Comparison of ENCODE assay signal across 25 mouse cellular contexts in the genomic region with DNA sequence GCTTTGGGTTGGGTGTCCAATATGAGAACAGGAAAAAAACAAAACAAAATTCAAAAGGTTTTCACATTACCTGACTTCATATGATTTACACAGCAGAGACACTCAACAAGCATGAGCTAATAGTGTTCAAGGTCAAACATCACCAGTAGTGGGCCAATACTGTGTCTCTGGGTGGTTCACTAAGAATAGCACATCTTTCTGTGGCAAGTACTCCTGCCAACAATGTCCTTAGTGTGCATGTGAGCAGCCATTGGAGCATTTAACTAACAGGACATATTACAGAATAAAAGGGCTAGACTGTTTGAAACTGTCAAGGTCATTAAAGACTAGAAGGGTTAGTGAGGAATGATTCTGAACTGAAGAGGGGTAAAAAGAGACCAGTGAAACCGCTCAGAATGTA. TPM values are rescaled to one million over a fixed set of nuclear protein-coding genes. Genes with fewer than 3 reads are reported as not detected.
DNase-seq lines count a peak whose midpoint lies in the region; ATAC-seq lines count a peak whose summit lies in the region.
"Had no signal": no experiment of that assay in that cellular context is flagged by ENCODE, and none has a peak within 500 bp of the region (broad histone marks: within the 10 kb centered on the region; RNA-seq: fewer than 3 reads in every experiment).

No protein-coding gene starts in this region.

- peak; percentile 93 for DNase-seq in heart, adult 11 months
- no peak for DNase-seq in heart, postnatal 4 days
- DNase-seq in kidney, adult 9 months: peak; percentile 55
- no peak for DNase-seq in kidney, adult 18-20 months
- DNase-seq in embryo, embryonic 10.5 days (ENCODE audit: low spot score): no peak
- DNase-seq: adrenal gland, postnatal 36 days; cerebellum, adult 11-12 months; cerebellum, postnatal 14 days; gastrocnemius, postnatal 14 days; layer of hippocampus, postnatal 36 days; retina, postnatal 1 day; right cerebral cortex, postnatal 25 days; spleen, adult 18-20 months had no signal

- H3K27me3 ChIP-seq in heart, embryonic 13.5 days (replicated peaks): no peaks in the 10 kb centered on the region
- H3K27me3 ChIP-seq: embryonic facial prominence, embryonic 13.5 days; forebrain, embryonic 13.5 days; midbrain, embryonic 15.5 days; neural tube, embryonic 13.5 days had no signal

- H3K4me3 ChIP-seq in heart, embryonic 13.5 days: no peak overlapping the region
- H3K4me3 ChIP-seq: embryonic facial prominence, embryonic 13.5 days; erythroblast, embryonic 14.5 days; forebrain, embryonic 13.5 days; hindbrain, embryonic 10.5 days; midbrain, embryonic 15.5 days; neural tube, embryonic 13.5 days had no signal

- no peaks in the 10 kb centered on the region for H3K9me3 ChIP-seq in heart, embryonic 13.5 days
- H3K9me3 ChIP-seq: embryonic facial prominence, embryonic 13.5 days; forebrain, embryonic 13.5 days; hindbrain, embryonic 10.5 days; midbrain, embryonic 15.5 days; neural tube, embryonic 13.5 days had no signal

- no peak overlapping the region for H3K4me2 ChIP-seq in heart, embryonic 13.5 days
- H3K4me2 ChIP-seq: embryonic facial prominence, embryonic 13.5 days; forebrain, embryonic 13.5 days; midbrain, embryonic 15.5 days; neural tube, embryonic 13.5 days had no signal

- H3K4me1 ChIP-seq in heart, embryonic 13.5 days: peaks cover 12% of the 10 kb centered on the region
- H3K4me1 ChIP-seq: embryonic facial prominence, embryonic 13.5 days; forebrain, embryonic 13.5 days; hindbrain, embryonic 10.5 days had no signal

- 84% methylated on average over 1 of the region's 1 CpGs for WGBS in heart, embryonic 13.5 days

- H3K27ac ChIP-seq in heart, embryonic 13.5 days (replicated peaks): peak overlapping the region; percentile 77
- H3K27ac ChIP-seq: embryonic facial prominence, embryonic 13.5 days; forebrain, embryonic 13.5 days; hindbrain, embryonic 10.5 days; macrophage; midbrain, embryonic 15.5 days; neural tube, embryonic 13.5 days had no signal

- no peaks in the 10 kb centered on the region for H3K36me3 ChIP-seq in heart, embryonic 13.5 days
- H3K36me3 ChIP-seq: embryonic facial prominence, embryonic 13.5 days; midbrain, embryonic 15.5 days; neural tube, embryonic 13.5 days had no signal

- no peak; the same call in 1 of the 2 replicates for ATAC-seq in heart, embryonic 13.5 days (ENCODE audit: extremely low read depth, insufficient number of reproducible peaks, low FRiP score, low TSS enrichment)
- no peak for ATAC-seq in activated CD4-positive, CD25-positive, alpha-beta regulatory T cell, adult 4 months
- ATAC-seq: forebrain, embryonic 13.5 days; hindbrain, embryonic 16.5 days; intestine, embryonic 16.5 days; lung, postnatal 0 days; midbrain, embryonic 15.5 days had no signal

- H3K9ac ChIP-seq in heart, embryonic 13.5 days: no peak overlapping the region
- H3K9ac ChIP-seq: embryonic facial prominence, embryonic 13.5 days; forebrain, embryonic 13.5 days; midbrain, embryonic 15.5 days; neural tube, embryonic 13.5 days had no signal

RNA-seq across cellular contexts. Expression of gene Ptpn4, which starts 9.3 kb away (rescaled TPM):
- 10 to 100 TPM; 25.3 to 26.9 TPM for total RNA-seq in heart, postnatal 4 days (2021)
- 2.8 and 3.7 TPM in 2 replicates for polyA plus RNA-seq in heart, embryonic 13.5 days (2015; fragmentation: Nextera tagmentation; extraction: Ambion mirVana)
- polyA plus RNA-seq in activated CD4-positive, CD25-positive, alpha-beta regulatory T cell, adult 4 months (2017; shearing (Covaris generic)): 1 to 10 TPM; 5.5 to 6.5 TPM

Comparison
In these comparisons a context has a peak if more than half of its experiments do, and no peak if none do; other contexts are left out.
1. DNase-seq: peak in heart, adult 11 months (single experiment) and kidney, adult 9 months (single experiment); none in heart, postnatal 4 days (single experiment), kidney, adult 18-20 months (single experiment) and embryo, embryonic 10.5 days (single experiment).